Mouse (Mus musculus) hindbrain, embryonic 14.5 days (tissue): Measurements from ENCODE around the gene Rnaseh2b. TPM values are rescaled to one million over a fixed set of nuclear protein-coding genes. Genes with fewer than 3 reads are reported as not detected.

Experiments used
- ATAC-seq: fragments of 200-750 bp; cut with Nextera tagmentation; 2 replicates; pipeline ENCODE4 v1.8.0; 2017; ENCODE audit warnings: moderate number of reproducible peaks, mild to moderate bottlenecking, moderate TSS enrichment, moderate library complexity; ENCODE audit not compliant: low FRiP score
- DNase-seq: peaks from one replicate; pipeline ENCODE4 v3.0.0-alpha.2; 2015; ENCODE audit warnings: low spot score
- H3K27ac ChIP-seq: fragments of 300-500 bp; sonication (generic); 2 replicates; pipeline ENCODE4 v1.5.1; 2014; ENCODE audit warnings: mild to moderate bottlenecking, moderate library complexity
- H3K27me3 ChIP-seq: fragments of 300-500 bp; sonication (generic); 2 replicates; pipeline ENCODE4 v1.6.1; 2014; ENCODE audit warnings: mild to moderate bottlenecking, low read length, mixed read lengths; ENCODE audit not compliant: control insufficient read depth, insufficient read depth
- H3K36me3 ChIP-seq: fragments of 300-500 bp; sonication (generic); replicated peaks from 2 replicates; pipeline ENCODE4 v1.6.1; 2014; ENCODE audit not compliant: control insufficient read depth, insufficient read depth
- H3K4me1 ChIP-seq: fragments of 300-500 bp; sonication (generic); replicated peaks from 2 replicates; pipeline ENCODE4 v1.6.1; 2014; ENCODE audit warnings: antibody characterized with exemption, low read length, mixed read lengths; ENCODE audit not compliant: control insufficient read depth, insufficient read depth
- H3K4me2 ChIP-seq: fragments of 300-500 bp; sonication (generic); replicated peaks from 2 replicates; pipeline ENCODE4 v1.6.1; 2014; ENCODE audit warnings: mild to moderate bottlenecking, moderate library complexity
- H3K4me3 ChIP-seq: fragments of 300-500 bp; sonication (generic); replicated peaks from 2 replicates; pipeline ENCODE4 v1.5.1; 2014; ENCODE audit warnings: mild to moderate bottlenecking, low read length
- H3K9ac ChIP-seq: fragments of 300-500 bp; sonication (generic); 2 replicates; pipeline ENCODE4 v1.6.1; 2014
- H3K9me3 ChIP-seq: fragments of 300-500 bp; sonication (generic); 2 replicates; pipeline ENCODE4 v1.6.1; 2016; ENCODE audit warnings: low read length; ENCODE audit not compliant: control insufficient read depth
- WGBS: fragments of 180-500 bp; shearing (Covaris S2); extraction: QIAGEN DNeasy Blood & Tissue Kit; methylation state at CpG from one replicate; pipeline ENCODE4 v1.1.7; 2014; 5-methylcytosine and 5-hydroxymethylcytosine counted together
- polyA plus RNA-seq: library from polyadenylated mRNA; unstranded; fragments of >200 nt; fragmentation: Nextera tagmentation; extraction: Ambion mirVana; gene quantifications from 2 replicates; pipeline ENCODE4 v1.2.1, GENCODE M21; 2014

The Rnaseh2b gene
- polyA plus RNA-seq, 1 experiment from 2014 or later = 29.7 TPM

DNA sequence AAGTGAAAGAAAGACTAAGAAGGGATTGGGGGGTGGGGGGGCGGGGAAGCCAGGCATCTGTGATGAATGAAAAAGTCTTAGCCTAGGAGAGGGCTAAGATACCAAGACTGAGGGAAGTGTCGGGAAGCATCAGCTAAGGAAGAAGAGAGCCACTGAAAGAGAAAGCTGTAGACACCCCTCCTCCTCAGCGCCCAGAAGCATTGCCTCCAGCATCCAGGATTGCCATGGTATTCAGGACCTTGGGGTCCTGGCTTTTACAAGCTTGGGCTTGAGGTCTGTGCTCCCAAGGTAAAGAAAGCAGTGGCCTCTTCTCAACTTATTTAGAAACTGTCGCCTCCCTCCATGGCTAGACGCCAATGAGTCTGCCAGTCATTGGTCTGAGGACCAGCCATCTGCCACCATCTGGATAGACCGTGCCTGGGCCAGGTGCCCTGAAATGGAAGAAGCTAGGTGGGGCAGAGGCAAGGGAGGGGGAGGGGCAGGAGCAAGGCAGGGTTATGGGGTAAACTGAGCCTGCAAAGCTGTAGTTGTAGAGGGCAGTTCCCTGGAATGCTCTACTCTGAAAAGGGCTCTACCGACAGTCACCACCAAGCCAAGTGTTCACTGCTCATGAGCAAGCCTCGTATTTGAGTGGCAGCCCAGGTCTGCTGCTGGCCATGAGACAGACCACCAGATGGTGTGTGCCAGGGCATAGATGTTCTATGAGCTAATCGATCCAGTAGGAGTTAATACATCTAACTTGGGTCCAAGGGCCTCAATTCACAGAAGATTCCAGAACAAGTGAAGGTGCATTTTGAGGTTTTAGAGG is 97.5 kb downstream of the Rnaseh2b start:
- H3K9me3 ChIP-seq = no peaks in the 10 kb centered on the region
- ATAC-seq (peak; percentile 53; the same call in 1 of the 2 replicates), DNase-seq (peak; percentile 32)
- H3K4me1 ChIP-seq = peaks cover 11% of the 10 kb centered on the region
- WGBS = 67% methylated on average over 9 of the region's 9 CpGs
- no peak overlapping the region for H3K27ac ChIP-seq
- H3K9ac ChIP-seq = no peak overlapping the region
- 0 out of 2 replicates have a peak overlapping the region, but pooled peaks have one; percentile 17 for H3K4me2 ChIP-seq
- H3K27me3 ChIP-seq = no peaks in the 10 kb centered on the region
- H3K36me3 ChIP-seq = no peaks in the 10 kb centered on the region
- no peak overlapping the region for H3K4me3 ChIP-seq

DNA sequence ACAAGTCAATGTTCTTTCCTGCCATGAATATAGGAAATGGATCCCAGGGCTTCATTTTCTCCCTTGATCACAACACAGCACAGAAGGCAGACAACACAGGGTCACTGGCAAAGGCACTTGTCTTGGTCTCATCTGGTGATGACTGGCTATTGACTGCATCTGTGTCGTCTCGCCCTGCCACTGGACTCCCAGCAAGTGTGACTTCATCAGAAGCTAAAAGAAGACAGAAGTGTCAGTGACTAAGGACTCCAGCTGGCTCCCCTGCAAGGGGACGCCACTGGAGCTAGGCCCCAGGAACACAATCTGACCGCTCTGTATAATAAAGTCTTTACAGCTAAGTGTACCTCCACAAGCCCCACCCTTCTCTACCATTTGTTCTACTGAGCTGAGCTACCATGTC is 100.4 kb downstream of the Rnaseh2b start:
- H3K9me3 ChIP-seq = no peaks in the 10 kb centered on the region
- H3K27me3 ChIP-seq = no peaks in the 10 kb centered on the region
- no peaks in the 10 kb centered on the region for H3K36me3 ChIP-seq
- no peak overlapping the region for H3K9ac ChIP-seq
- H3K4me2 ChIP-seq = no peak overlapping the region
- ATAC-seq (no peak), DNase-seq (no peak)
- H3K4me1 ChIP-seq = peaks cover 11% of the 10 kb centered on the region
- no peak overlapping the region for H3K27ac ChIP-seq
- WGBS = 61% methylated on average over 4 of the region's 4 CpGs
- no peak overlapping the region for H3K4me3 ChIP-seq

- 80% methylated on average over 2 of the region's 2 CpGs for WGBS
- no peaks in the 10 kb centered on the region for H3K9me3 ChIP-seq
- no peaks in the 10 kb centered on the region for H3K36me3 ChIP-seq
- no peak overlapping the region for H3K4me3 ChIP-seq
- DNase-seq = no peak
- no peak overlapping the region for H3K4me2 ChIP-seq
- no peak overlapping the region for H3K27ac ChIP-seq
- no peak for ATAC-seq
- no peak overlapping the region for H3K9ac ChIP-seq
- H3K4me1 ChIP-seq = no peaks in the 10 kb centered on the region
- no peaks in the 10 kb centered on the region for H3K27me3 ChIP-seq
Observed at GRCm38 (mm10) chr14:62395346-62395745, 103.0 kb downstream of the Rnaseh2b start.

DNA sequence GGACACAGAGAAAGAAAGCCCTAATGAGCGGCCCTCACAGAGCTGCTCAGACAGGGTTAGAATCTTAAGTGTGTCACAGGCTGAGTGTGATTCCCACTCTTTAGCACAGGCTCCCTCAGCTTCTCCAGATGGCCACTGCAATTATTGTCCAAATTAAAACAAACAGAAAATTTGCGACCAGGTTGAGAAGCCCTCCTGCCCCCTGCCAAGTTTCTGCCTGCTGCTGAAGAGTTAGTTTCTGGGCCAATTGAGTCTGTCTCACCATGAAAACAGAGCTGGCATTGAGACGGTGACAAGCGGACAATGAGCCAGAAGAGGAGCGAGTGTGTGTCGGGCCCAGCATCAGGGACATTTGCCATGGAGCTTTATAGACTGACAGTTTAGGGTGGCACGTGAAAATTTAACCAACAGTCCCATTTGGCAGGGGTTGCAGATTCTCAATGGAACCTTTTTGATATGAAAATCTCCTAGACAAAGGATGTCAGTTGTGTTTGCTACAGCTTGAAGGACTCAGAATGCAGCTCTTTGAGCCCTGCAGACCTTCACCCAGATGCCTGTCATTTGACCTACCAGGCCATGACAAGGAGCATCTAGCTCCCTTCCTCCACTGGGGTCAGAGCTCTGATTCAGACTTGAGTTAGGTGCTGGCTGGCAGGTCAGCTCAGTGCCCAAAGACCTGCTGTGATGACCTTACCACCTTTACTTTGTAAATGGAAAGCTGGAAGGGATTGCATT is 123.8 kb downstream of the Rnaseh2b start:
- Histone ChIP-seq H3K4me3 (no peak overlapping the region), H3K9ac (no peak overlapping the region), H3K4me2 (no peak overlapping the region), H3K4me1 (0 out of 2 replicates have a peak, but pooled peaks cover 4% of the 10 kb centered on the region), H3K27me3 (no peaks in the 10 kb centered on the region), H3K9me3 (no peaks in the 10 kb centered on the region), H3K36me3 (no peaks in the 10 kb centered on the region), H3K27ac (peak overlapping the region; percentile 69)
- peak; percentile 64 for DNase-seq
- peak; percentile 91 for ATAC-seq
- WGBS = 20% methylated on average over 7 of the region's 7 CpGs

- Histone ChIP-seq H3K9ac (no peak overlapping the region), H3K4me1 (0 out of 2 replicates have a peak, but pooled peaks cover 4% of the 10 kb centered on the region), H3K4me3 (no peak overlapping the region), H3K9me3 (no peaks in the 10 kb centered on the region), H3K4me2 (no peak overlapping the region), H3K27me3 (no peaks in the 10 kb centered on the region), H3K27ac (peak overlapping the region; percentile 69), H3K36me3 (no peaks in the 10 kb centered on the region)
- DNase-seq = peak; percentile 50
- ATAC-seq = peak; percentile 83
- WGBS = 42% methylated on average over 1 of the region's 1 CpGs
Observed at GRCm38 (mm10) chr14:62416742-62417134, 124.3 kb downstream of the Rnaseh2b start.

GRCm38 (mm10) chr14:62417501-62417900 is 125.1 kb downstream of the Rnaseh2b start:
- H3K4me3 ChIP-seq = no peak overlapping the region
- WGBS = 90% methylated on average over 3 of the region's 3 CpGs
- H3K4me1 ChIP-seq = 0 out of 2 replicates have a peak, but pooled peaks cover 4% of the 10 kb centered on the region
- H3K27ac ChIP-seq = peak overlapping the region; percentile 69
- H3K36me3 ChIP-seq = no peaks in the 10 kb centered on the region
- no peak for ATAC-seq
- no peaks in the 10 kb centered on the region for H3K27me3 ChIP-seq
- H3K9ac ChIP-seq = no peak overlapping the region
- H3K9me3 ChIP-seq = no peaks in the 10 kb centered on the region
- DNase-seq = no peak
- no peak overlapping the region for H3K4me2 ChIP-seq

DNA sequence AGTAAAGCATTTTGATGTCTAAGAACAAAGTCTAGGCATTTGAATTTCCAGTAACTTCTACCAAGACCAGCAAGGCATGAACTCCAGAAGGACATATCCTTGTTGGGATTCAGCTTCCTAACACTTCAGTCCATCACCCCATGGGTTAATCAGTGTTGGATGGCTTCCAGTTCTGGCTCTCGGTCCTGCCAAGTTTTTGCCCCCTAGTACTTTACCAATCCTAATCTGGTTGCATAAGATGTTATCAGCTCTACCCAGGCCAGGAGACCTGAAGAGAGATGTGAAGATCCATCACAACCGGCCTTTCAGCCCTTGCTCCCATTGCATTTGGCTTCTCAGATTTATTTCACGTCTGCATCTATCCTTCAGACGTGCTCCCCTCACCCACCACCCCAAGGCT is 129.9 kb downstream of the Rnaseh2b start:
- DNase-seq = peak; percentile 50
- WGBS = 63% methylated on average over 4 of the region's 4 CpGs
- no peak overlapping the region for H3K4me2 ChIP-seq
- no peak overlapping the region for H3K9ac ChIP-seq
- 0 out of 2 replicates have a peak, but pooled peaks cover under 1% of the 10 kb centered on the region for H3K4me1 ChIP-seq
- H3K27me3 ChIP-seq = no peaks in the 10 kb centered on the region
- H3K27ac ChIP-seq = no peak overlapping the region
- H3K9me3 ChIP-seq = no peaks in the 10 kb centered on the region
- no peak for ATAC-seq
- H3K4me3 ChIP-seq = no peak overlapping the region
- H3K36me3 ChIP-seq = no peaks in the 10 kb centered on the region

Other genes with a start within 250 kb of the Rnaseh2b start
- gene Dleu7, start 458 bp downstream of the Rnaseh2b start, polyA plus RNA-seq = 15.8 and 22.0 TPM in 2 replicates
- 0.41 and 0.50 TPM in 2 replicates for gene Gucy1b2, start 163.7 kb downstream of the Rnaseh2b start, polyA plus RNA-seq